Mouse (Mus musculus): ENCODE results near the gene Sema3f. TPM values are rescaled to one million over a fixed set of nuclear protein-coding genes. Genes with fewer than 3 reads are reported as not detected.

The Sema3f gene
- polyA plus RNA-seq, 1 experiment from 2014 or later = 13.2 TPM

DNA sequence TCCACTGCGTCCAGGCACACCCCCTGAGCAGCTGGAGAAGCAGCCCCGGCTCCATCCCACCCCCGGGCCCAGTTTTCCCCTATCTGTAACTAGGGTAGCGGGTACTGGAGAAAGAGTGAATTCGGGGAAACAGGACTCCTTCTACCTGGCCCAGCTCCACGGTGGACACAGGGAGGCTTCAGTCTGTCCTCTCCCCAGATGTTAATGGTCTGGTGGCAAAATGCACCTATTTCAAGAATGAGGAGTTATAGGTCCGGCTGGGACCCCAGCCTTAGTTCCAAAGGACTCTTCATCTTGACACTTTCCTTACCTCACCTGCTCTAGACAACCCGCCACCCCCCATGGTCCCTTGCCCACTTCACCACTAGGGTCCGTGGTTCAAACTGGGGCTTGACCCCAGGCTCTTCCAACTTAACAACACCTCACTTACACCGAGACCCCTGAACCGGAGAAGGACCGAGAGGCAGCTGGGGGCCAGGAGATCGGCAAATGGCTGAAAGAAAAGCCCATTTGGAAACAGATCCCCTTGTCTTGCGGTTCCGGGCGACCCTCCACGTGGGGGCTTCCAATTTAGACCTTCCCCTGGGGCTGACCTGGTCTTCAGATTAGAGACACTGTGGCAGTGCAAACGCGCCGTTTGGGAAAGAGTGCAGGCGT lies 1.7 kb downstream of the Sema3f start:
- no peak for DNase-seq (ENCODE audit: low spot score)
- no peaks in the 10 kb centered on the region for H3K36me3 ChIP-seq (ENCODE audit: control insufficient read depth, insufficient read depth, low read length)

GRCm38 (mm10) chr9:107707701-107708438 lies 2.4 kb downstream of the Sema3f start:
- H3K9me3 ChIP-seq (ENCODE audit: control insufficient read depth, low read length) = no peaks in the 10 kb centered on the region
- H3K27ac ChIP-seq (ENCODE audit: low read depth, low read length) = peak overlapping the region; percentile 47; the same call in 1 of the 2 replicates
- H3K4me1 ChIP-seq (replicated peaks; ENCODE audit: control insufficient read depth, insufficient read depth, low read length) = peaks cover 29% of the 10 kb centered on the region
- ATAC-seq (replicated peaks; ENCODE audit: low FRiP score) (no peak), DNase-seq (ENCODE audit: low spot score) (peak; percentile 69)
- peaks cover 6% of the 10 kb centered on the region; the same call in 1 of the 2 replicates for H3K27me3 ChIP-seq (ENCODE audit: control insufficient read depth, insufficient read depth, low read length)
- 3% methylated on average over 17 of the region's 17 CpGs for WGBS
- H3K36me3 ChIP-seq (ENCODE audit: control insufficient read depth, insufficient read depth, low read length) = no peaks in the 10 kb centered on the region
- H3K4me2 ChIP-seq (ENCODE audit: low read depth, low read length, severe bottlenecking) = peak overlapping the region; percentile 99
- H3K9ac ChIP-seq (ENCODE audit: low read length) = peak overlapping the region; percentile 72
- H3K4me3 ChIP-seq (ENCODE audit: low read depth, low read length) = peak overlapping the region; percentile 72

More for the DNA sequence above, 1.7 kb downstream of the Sema3f start:
- Histone ChIP-seq H3K9ac (ENCODE audit: low read length) (peak overlapping the region; percentile 72), H3K27ac (ENCODE audit: low read depth, low read length) (no peak overlapping the region), H3K4me3 (ENCODE audit: low read depth, low read length) (peak overlapping the region; percentile 72), H3K4me1 (replicated peaks; ENCODE audit: control insufficient read depth, insufficient read depth, low read length) (peaks cover 29% of the 10 kb centered on the region), H3K27me3 (ENCODE audit: control insufficient read depth, insufficient read depth, low read length) (peaks cover 6% of the 10 kb centered on the region; the same call in 1 of the 2 replicates), H3K9me3 (ENCODE audit: control insufficient read depth, low read length) (no peaks in the 10 kb centered on the region), H3K4me2 (ENCODE audit: low read depth, low read length, severe bottlenecking) (peak overlapping the region; percentile 99)
- ATAC-seq (replicated peaks; ENCODE audit: low FRiP score) = no peak
- 1% methylated on average over 21 of the region's 21 CpGs for WGBS

GRCm38 (mm10) chr9:107706781-107707211 lies 3.5 kb downstream of the Sema3f start:
- peak; percentile 66 for DNase-seq (ENCODE audit: low spot score)
- peak overlapping the region; percentile 72 for H3K9ac ChIP-seq (ENCODE audit: low read length)
- no peaks in the 10 kb centered on the region for H3K9me3 ChIP-seq (ENCODE audit: control insufficient read depth, low read length)
- H3K27ac ChIP-seq (ENCODE audit: low read depth, low read length) = peak overlapping the region; percentile 59; the same call in 1 of the 2 replicates
- peak overlapping the region; percentile 72 for H3K4me3 ChIP-seq (ENCODE audit: low read depth, low read length)
- ATAC-seq (replicated peaks; ENCODE audit: low FRiP score) = no peak
- H3K4me1 ChIP-seq (replicated peaks; ENCODE audit: control insufficient read depth, insufficient read depth, low read length) = peaks cover 29% of the 10 kb centered on the region
- WGBS = 2% methylated on average over 14 of the region's 14 CpGs
- H3K4me2 ChIP-seq (ENCODE audit: low read depth, low read length, severe bottlenecking) = peak overlapping the region; percentile 99
- H3K36me3 ChIP-seq (ENCODE audit: control insufficient read depth, insufficient read depth, low read length) = no peaks in the 10 kb centered on the region; the same call in 1 of the 2 replicates
- H3K27me3 ChIP-seq (ENCODE audit: control insufficient read depth, insufficient read depth, low read length) = peaks cover 6% of the 10 kb centered on the region; the same call in 1 of the 2 replicates

GRCm38 (mm10) chr9:107703337-107704122 lies 6.7 kb downstream of the Sema3f start:
- no peak for DNase-seq (ENCODE audit: low spot score)
- Histone ChIP-seq H3K9me3 (ENCODE audit: control insufficient read depth, low read length) (no peaks in the 10 kb centered on the region), H3K36me3 (ENCODE audit: control insufficient read depth, insufficient read depth, low read length) (no peaks in the 10 kb centered on the region; the same call in 1 of the 2 replicates), H3K4me2 (ENCODE audit: low read depth, low read length, severe bottlenecking) (no peak overlapping the region), H3K4me3 (ENCODE audit: low read depth, low read length) (no peak overlapping the region), H3K27ac (ENCODE audit: low read depth, low read length) (no peak overlapping the region), H3K4me1 (replicated peaks; ENCODE audit: control insufficient read depth, insufficient read depth, low read length) (peaks cover 32% of the 10 kb centered on the region), H3K27me3 (ENCODE audit: control insufficient read depth, insufficient read depth, low read length) (no peaks in the 10 kb centered on the region; the same call in 1 of the 2 replicates), H3K9ac (ENCODE audit: low read length) (no peak overlapping the region)
- WGBS = 67% methylated on average over 14 of the region's 14 CpGs
- ATAC-seq (replicated peaks; ENCODE audit: low FRiP score) = no peak

DNA sequence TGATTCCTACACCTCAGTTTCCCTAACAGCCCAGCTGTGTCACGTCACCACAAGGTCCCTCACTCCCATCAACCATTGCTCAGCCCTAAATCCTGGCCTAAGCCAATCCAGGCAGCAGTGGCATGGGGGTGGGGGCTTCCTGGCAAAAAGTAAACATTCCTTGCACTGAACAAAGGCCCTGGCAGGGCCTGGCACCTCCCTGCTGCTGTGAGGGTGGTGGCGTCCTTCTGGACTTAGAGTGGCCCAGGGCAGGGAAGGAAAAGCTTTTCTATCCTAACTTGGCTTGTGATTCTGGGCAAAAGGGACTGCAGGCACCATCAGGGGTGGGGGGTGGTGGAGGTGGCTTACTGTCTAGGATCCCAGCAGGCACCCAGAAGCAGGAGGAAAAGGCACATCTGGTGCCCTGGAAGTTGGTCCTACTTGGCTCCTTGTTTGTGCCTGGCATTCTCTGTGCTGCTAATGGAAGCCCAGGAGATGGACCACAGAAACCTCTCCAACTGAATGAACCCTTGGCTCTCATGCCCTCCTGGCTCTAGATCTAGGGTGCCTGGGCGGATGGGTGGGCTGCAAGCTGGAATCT lies 7.6 kb downstream of the Sema3f start:
- Histone ChIP-seq H3K27me3 (ENCODE audit: control insufficient read depth, insufficient read depth, low read length) (no peaks in the 10 kb centered on the region), H3K4me1 (replicated peaks; ENCODE audit: control insufficient read depth, insufficient read depth, low read length) (peaks cover 40% of the 10 kb centered on the region), H3K9me3 (ENCODE audit: control insufficient read depth, low read length) (no peaks in the 10 kb centered on the region), H3K27ac (ENCODE audit: low read depth, low read length) (no peak overlapping the region), H3K9ac (ENCODE audit: low read length) (no peak overlapping the region), H3K4me2 (ENCODE audit: low read depth, low read length, severe bottlenecking) (no peak overlapping the region), H3K4me3 (ENCODE audit: low read depth, low read length) (no peak overlapping the region), H3K36me3 (ENCODE audit: control insufficient read depth, insufficient read depth, low read length) (no peaks in the 10 kb centered on the region; the same call in 1 of the 2 replicates)
- ATAC-seq (replicated peaks; ENCODE audit: low FRiP score) = no peak
- WGBS = 83% methylated on average over 3 of the region's 3 CpGs
- DNase-seq (ENCODE audit: low spot score) = no peak

- peaks cover 43% of the 10 kb centered on the region for H3K4me1 ChIP-seq (replicated peaks; ENCODE audit: control insufficient read depth, insufficient read depth, low read length)
- no peak for ATAC-seq (replicated peaks; ENCODE audit: low FRiP score)
- 79% methylated on average over 12 of the region's 12 CpGs for WGBS
Measured at GRCm38 (mm10) chr9:107701594-107701993, 8.7 kb downstream of the Sema3f start.

GRCm38 (mm10) chr9:107700114-107700571 lies 10.1 kb downstream of the Sema3f start:
- Histone ChIP-seq H3K4me3 (ENCODE audit: low read depth, low read length) (no peak overlapping the region), H3K36me3 (ENCODE audit: control insufficient read depth, insufficient read depth, low read length) (no peaks in the 10 kb centered on the region; the same call in 1 of the 2 replicates), H3K27ac (ENCODE audit: low read depth, low read length) (no peak overlapping the region), H3K9me3 (ENCODE audit: control insufficient read depth, low read length) (no peaks in the 10 kb centered on the region), H3K9ac (ENCODE audit: low read length) (no peak overlapping the region), H3K4me1 (replicated peaks; ENCODE audit: control insufficient read depth, insufficient read depth, low read length) (peaks cover 41% of the 10 kb centered on the region), H3K4me2 (ENCODE audit: low read depth, low read length, severe bottlenecking) (no peak overlapping the region), H3K27me3 (ENCODE audit: control insufficient read depth, insufficient read depth, low read length) (no peaks in the 10 kb centered on the region)
- WGBS = 29% methylated on average over 6 of the region's 6 CpGs
- no peak for DNase-seq (ENCODE audit: low spot score)
- no peak for ATAC-seq (replicated peaks; ENCODE audit: low FRiP score)

More at GRCm38 (mm10) chr9:107701594-107701993, 8.7 kb downstream of the Sema3f start:
- Histone ChIP-seq H3K27me3 (ENCODE audit: control insufficient read depth, insufficient read depth, low read length) (no peaks in the 10 kb centered on the region), H3K4me3 (ENCODE audit: low read depth, low read length) (no peak overlapping the region), H3K9ac (ENCODE audit: low read length) (no peak overlapping the region), H3K36me3 (ENCODE audit: control insufficient read depth, insufficient read depth, low read length) (no peaks in the 10 kb centered on the region; the same call in 1 of the 2 replicates), H3K4me2 (ENCODE audit: low read depth, low read length, severe bottlenecking) (no peak overlapping the region), H3K27ac (ENCODE audit: low read depth, low read length) (no peak overlapping the region), H3K9me3 (ENCODE audit: control insufficient read depth, low read length) (no peaks in the 10 kb centered on the region)
- no peak for DNase-seq (ENCODE audit: low spot score)

All from forebrain, embryonic 11.5 days (tissue).